Mouse (Mus musculus) embryonic fibroblast, embryonic 13.5 days (primary cell): ENCODE measurements around the gene Olfr818.
"Not testable (repeated sequence)": the region's sequence is repeated elsewhere in the genome, so short reads cannot be mapped to it uniquely, and the experiment has no call there.

Experiments used
- CTCF ChIP-seq: IDR thresholded peaks from 2 replicates; pipeline ENCODE4 v1.5.1; 2011; ENCODE audit warnings: mild to moderate bottlenecking, control low read depth, low read length, moderate library complexity, borderline replicate concordance; ENCODE audit not compliant: insufficient read depth
- POLR2A ChIP-seq: IDR thresholded peaks from 2 replicates; pipeline ENCODE4 v1.6.1; 2011; ENCODE audit warnings: low read depth, mild to moderate bottlenecking, control low read depth, low read length, moderate library complexity

DNA sequence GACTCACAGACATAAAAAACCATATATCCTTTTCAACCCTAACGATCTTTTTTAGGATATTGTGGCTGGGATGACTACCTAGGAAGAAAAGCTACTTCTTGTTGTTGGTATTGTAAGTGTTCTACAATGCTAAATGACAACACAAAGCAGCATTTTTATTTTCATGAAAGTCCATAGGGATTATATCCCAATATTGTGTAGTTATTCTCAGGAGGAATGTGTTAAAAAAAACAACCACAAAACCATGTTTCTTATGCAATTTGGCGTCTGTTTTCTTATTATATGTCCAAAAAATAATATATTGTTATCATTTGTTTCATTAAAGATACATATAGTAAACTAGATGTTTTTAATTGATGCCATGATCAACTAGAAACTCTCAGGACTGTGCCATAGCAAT, 18.3 kb upstream of the Olfr818 start, which contains the start of gene Olfr819:
- TF ChIP-seq CTCF, POLR2A: not testable (repeated sequence)
